Mouse (Mus musculus): ENCODE data around the gene Gm20388.

DNA sequence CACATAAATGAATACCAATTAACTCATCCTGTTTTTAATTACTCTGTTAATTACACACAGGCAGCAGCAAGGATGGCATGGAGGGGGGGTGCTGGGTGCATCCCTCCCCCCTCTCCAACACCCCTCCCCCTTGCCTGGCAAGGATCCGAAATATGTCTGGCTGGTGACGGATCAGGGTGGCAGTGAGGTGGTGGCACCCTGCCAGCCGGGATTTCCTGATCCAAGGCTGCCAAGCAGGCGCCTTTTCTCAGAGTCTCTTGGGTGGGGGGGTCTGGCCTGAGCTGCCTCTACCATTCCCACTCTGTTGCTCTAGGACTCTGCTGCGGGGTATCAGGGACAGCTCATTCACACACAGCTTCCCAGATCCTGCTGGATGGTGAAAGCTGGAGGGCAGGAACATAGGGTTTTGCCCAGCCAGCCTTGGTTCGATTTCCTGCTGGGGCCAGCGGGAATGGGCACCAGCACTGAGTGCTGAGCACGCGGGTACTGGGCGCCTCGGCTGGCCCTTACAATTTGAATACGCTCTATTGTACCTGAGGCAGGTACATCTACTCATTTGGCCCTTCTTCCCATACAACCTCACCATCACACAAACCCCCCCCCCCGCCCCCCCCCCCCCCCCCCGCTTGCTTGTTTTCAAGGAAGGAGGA is 2755.2 kb downstream of the Gm20388 start:
- no peak for TF ChIP-seq CTCF (IDR thresholded peaks at IDR 0.05; ENCODE audit: low read depth)
- TF ChIP-seq EP300 (IDR thresholded peaks at IDR 0.05; ENCODE audit: low read depth), result peak; percentile 10; the same call in 1 of the 2 replicates
